Mouse (Mus musculus): ENCODE measurements around the gene Ooep. TPM values are rescaled to one million over a fixed set of nuclear protein-coding genes. Genes with fewer than 3 reads are reported as not detected.
A peak's percentile ranks its signal among the peaks of the same experiment; 100 is the strongest.
"Not testable (repeated sequence)": the region's sequence is repeated elsewhere in the genome, so short reads cannot be mapped to it uniquely, and the experiment has no call there.

Ooep gene
- total RNA-seq, 2 experiments from 2014 or later = 0.17 TPM; not detected in 1

DNA sequence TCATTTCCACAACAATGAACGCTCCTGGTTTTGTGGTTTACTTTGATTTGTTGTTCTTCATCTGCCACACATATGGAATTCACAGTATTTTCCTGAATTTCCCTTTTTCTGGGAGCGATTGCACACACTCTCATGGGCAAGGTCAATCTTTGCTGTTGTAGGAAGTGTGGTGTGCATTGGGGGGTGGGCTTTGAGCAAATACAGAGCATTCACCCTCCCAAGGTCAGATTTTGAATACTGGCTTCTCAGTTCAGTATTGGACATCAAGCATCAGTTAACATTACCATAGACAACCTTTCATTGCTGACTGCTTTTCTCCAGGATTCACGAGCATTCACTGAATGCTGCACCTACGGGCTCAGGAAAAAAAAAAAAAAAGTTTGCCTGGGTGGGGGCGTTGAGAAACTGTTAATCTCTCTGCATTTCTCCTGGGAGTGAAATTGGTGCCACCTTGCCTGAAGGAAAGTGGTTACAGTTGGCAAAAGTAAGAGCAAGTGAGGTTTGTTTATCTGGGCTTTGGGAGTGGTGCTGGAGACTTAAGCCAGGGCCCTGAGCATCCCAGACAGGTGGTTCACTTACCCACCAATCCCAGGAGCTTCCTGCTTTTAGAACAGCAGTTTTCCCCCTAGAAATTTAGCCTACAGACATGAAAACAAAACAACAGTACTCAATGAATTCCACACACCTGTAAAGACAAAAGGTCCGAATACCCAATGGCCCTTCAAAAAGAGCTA is 18.6 kb downstream of the Ooep start:
- H3K4me3 ChIP-seq = no peak overlapping the region
- no peak for TF ChIP-seq CTCF (conservative IDR thresholded peaks at IDR 0.05)

GRCm38 (mm10) chr9:78358053-78358452 is 20.5 kb downstream of the Ooep start:
- TF ChIP-seq CTCF (conservative IDR thresholded peaks at IDR 0.05) = peak; percentile 84
- Histone ChIP-seq H3K27ac (no peak overlapping the region), H3K4me3 (no peak overlapping the region)
- DNase-seq (ENCODE audit: low spot score in 2 of 2) = peak; percentile 12 to 59

More for the DNA sequence above, 18.6 kb downstream of the Ooep start:
- DNase-seq (ENCODE audit: low spot score in 2 of 2) = no peak
- no peak overlapping the region for H3K27ac ChIP-seq

GRCm38 (mm10) chr9:78355611-78356010 is 22.9 kb downstream of the Ooep start, which contains the start of gene Gsta2:
TSS of gene Gsta2 (minus strand) at chr9:78355788.
- no peak within 1 kb of the TSS for H3K27ac ChIP-seq
- no peak for DNase-seq (ENCODE audit: low spot score in 2 of 2)
- TF ChIP-seq CTCF (conservative IDR thresholded peaks at IDR 0.05) = no peak
- H3K4me3 ChIP-seq = no peak within 1 kb of the TSS

DNA sequence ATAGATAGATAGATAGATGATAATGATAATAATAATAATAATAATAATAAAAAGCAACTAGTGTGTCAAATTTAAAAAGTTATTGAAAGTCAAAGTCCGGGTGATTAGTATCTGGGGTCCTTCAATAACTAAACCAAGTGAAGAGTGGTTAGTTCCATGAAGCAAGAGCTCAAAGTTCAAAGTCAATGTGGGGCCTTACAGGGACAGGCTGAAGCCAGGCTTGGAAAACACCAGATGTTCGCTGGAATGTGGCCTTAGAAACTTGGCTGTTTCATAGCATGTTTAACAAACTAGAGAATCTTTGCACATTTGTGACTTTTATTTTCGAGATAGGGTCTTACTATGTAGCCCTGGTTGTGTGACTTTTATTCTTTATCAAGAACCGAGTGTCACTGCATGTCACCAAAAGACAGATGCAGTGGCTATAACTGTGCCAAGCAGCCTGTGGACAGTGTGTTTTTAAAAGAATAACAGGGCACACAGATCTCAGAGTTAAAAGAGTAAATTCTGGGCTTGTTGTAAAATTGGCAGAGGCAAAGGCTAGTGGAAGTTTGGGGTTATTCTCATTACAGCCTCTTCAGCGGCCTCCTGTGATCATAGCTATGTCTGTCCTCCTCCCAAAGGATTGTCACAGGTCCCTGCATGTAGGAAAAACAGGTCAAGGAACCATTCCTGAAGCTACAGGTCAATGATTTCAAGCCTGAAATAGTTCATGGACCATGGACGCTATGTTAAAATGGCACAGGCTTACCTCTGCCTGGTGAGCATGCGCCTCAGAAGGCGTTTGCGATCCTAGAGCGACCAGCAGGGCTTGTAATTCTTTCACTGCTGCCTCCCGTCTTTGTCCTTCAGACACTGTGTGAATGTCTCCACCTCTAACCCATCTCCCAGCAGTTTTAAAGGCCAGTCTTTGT is 23.6 kb downstream of the Ooep start:
- Histone ChIP-seq H3K27ac (no peak overlapping the region), H3K4me3 (no peak overlapping the region)
- TF ChIP-seq CTCF (conservative IDR thresholded peaks at IDR 0.05) = no peak
- DNase-seq (ENCODE audit: low spot score in 2 of 2) = no peak

DNA sequence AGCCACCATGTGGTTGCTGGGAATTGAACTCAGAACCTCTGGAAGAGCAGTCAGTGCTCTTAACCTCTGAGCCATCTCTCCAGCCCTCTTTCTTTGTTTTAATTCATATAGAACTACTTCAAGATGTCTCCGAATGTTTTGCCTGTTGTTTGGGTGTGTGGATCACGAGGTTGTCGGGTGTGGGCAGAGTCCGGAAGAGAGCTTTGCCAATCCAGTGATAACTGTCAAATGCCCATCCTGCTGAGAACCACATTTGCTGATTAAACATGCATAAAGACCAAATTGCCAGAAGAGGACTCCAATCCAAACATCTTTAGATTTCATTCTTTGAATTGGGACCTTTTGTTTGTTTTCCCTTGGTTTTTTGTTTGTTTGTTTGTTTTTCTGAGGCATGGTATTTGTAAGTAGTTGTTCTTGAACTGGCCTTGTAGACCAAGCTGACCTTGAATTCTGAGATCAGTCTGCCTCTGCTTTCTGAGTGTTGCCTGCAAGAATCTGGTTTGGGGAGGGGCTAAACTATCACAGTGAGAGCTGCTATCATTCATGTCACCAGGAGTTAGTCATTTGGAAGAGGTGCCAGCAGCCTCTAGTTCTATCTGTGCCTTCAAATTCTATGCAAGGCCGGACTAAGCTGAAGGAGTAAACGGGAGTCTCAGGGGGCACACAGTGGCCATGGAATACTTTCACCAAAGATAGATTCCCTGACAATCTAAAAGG is 26.9 kb downstream of the Ooep start:
- DNase-seq (ENCODE audit: low spot score in 2 of 2) = no peak
- no peak for TF ChIP-seq CTCF (conservative IDR thresholded peaks at IDR 0.05)

DNA sequence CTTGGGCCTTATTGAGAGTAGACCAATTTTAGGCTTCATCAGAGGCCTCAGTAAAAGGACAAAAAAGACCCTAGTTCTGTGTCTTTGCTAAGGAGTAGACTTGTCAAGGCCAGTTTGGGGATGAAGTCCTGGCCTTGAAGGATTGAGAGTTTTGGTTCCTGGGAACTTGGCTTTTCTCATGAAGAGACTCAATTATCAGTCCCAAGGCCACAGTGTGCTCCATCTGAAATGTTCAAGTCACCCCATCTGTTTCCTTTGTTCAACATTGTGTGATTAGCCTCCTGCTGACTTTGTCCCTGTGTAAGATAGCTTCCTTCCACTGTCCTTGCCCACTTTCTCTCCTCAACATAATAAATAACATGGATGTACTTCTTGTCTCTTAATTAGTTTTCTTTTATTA is 28.5 kb downstream of the Ooep start:
- not testable (repeated sequence) for DNase-seq (ENCODE audit: low spot score in 2 of 2); H3K27ac ChIP-seq; H3K4me3 ChIP-seq

More for the DNA sequence above, 26.9 kb downstream of the Ooep start:
- Histone ChIP-seq H3K4me3 (no peak overlapping the region), H3K27ac (no peak overlapping the region)

DNA sequence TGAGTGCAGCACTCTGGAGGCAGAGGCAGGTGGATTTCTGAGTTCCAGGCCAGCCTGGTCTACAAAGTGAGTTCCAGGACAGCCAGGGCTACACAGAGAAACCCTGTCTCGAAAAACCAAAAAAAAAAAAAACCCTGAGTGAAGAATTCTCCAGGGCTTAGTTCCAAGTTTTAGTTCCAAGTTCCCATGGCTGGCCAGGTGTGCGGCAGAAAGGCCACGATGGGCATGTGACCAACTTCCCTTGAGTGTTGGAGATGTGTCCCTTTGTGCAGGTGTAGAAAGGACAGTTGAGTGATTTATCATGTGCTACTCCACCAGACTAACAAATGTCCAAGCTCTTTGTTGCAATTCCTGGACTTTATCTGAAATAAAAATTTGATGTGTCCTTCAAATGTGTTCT is 29.4 kb downstream of the Ooep start:
- DNase-seq (ENCODE audit: low spot score in 2 of 2); H3K4me3 ChIP-seq; H3K27ac ChIP-seq: not testable (repeated sequence)

DNA sequence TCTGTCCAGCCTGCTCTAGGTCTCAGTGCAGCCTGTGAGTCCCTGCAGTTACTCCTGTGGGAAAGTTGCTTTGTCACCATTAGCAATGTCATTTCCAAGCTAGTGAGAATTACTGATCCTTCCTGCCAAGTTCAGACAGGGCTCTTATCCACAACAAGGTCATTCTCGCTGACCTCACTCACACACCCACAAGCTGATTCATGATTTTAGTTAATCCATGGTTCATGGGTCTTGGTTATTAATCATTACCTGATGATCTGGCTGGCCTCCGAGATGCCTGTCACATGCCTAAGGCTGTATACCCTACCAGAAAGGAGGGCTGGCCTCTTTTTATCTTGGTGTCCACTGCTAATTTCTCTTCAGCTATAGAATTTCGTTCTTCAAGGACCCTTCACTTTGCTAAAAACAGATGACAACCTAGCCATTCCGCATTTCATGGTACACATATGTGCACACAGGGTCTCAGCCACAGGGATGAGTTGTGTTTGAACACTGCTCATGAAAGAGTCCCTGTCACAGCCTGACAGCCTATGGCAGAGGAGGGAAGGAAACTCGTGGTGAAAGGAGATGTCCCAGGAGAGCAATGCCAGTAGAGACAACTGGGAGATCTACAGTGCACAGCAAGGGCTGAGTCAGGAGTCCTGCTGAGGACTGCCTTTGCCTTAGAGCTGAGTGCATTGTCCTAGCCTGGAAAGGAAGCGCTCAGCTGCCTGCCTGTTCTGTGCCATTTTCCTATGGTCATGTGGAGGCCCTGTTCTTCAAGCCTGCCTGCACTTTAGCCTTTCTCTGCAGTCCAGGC is 30.1 kb downstream of the Ooep start:
- not testable (repeated sequence) for DNase-seq (ENCODE audit: low spot score in 2 of 2); H3K4me3 ChIP-seq; H3K27ac ChIP-seq

GRCm38 (mm10) chr9:78347004-78347403 is 31.5 kb downstream of the Ooep start:
- no peak for TF ChIP-seq CTCF (conservative IDR thresholded peaks at IDR 0.05)
- no peak for DNase-seq (ENCODE audit: low spot score in 2 of 2)
- no peak overlapping the region for H3K27ac ChIP-seq
- no peak overlapping the region for H3K4me3 ChIP-seq

GRCm38 (mm10) chr9:78345235-78345634 is 33.3 kb downstream of the Ooep start:
- DNase-seq (ENCODE audit: low spot score in 2 of 2); H3K27ac ChIP-seq; H3K4me3 ChIP-seq: not testable (repeated sequence)

DNA sequence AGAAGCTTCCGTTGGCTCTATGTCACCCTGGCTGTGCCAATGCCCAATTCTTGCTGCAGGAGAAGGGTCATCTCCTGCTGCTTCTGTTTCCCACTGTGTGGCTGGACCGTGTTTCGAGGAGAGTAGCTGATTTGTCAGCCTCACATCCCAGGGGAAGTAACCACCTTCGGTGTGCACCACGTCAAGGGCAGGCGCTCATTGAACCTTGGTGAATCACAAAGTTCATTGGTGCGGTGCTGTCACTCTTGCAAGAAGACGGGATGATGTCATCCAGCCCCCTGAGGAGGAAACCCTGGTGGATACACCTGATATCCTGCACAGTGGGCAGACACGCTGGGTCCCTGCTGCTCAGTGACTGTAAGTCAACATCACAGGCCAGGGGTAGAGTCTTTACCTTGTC is 35.5 kb downstream of the Ooep start:
- not testable (repeated sequence) for H3K27ac ChIP-seq; DNase-seq (ENCODE audit: low spot score in 2 of 2); H3K4me3 ChIP-seq

GRCm38 (mm10) chr9:78342494-78342893 is 36.0 kb downstream of the Ooep start:
- DNase-seq (ENCODE audit: low spot score in 2 of 2); H3K27ac ChIP-seq; H3K4me3 ChIP-seq: not testable (repeated sequence)

Data from layer of hippocampus, adult 2 months (tissue).